Mouse (Mus musculus) midbrain, embryonic 16.5 days (tissue): ENCODE measurements around the gene Mn1. TPM values are rescaled to one million over a fixed set of nuclear protein-coding genes. Genes with fewer than 3 reads are reported as not detected.

Experiments
- ATAC-seq: fragments of 200-750 bp; cut with Nextera tagmentation; 2 replicates; pipeline ENCODE4 v1.8.0; 2017; ENCODE audit warnings: moderate TSS enrichment
- H3K27ac ChIP-seq: fragments of 300-500 bp; sonication (generic); 2 replicates; pipeline ENCODE4 v1.5.1; 2014; ENCODE audit warnings: mild to moderate bottlenecking, low read length, mixed read lengths
- H3K27me3 ChIP-seq: fragments of 300-500 bp; sonication (generic); 2 replicates; pipeline ENCODE4 v1.6.1; 2014; ENCODE audit warnings: low read depth, low read length, mixed read lengths; ENCODE audit not compliant: control insufficient read depth, insufficient read depth
- H3K36me3 ChIP-seq: fragments of 300-500 bp; sonication (generic); 2 replicates; pipeline ENCODE4 v1.6.1; 2014; ENCODE audit warnings: mild to moderate bottlenecking, low read length, moderate library complexity, mixed read lengths; ENCODE audit not compliant: control insufficient read depth, insufficient read depth
- H3K4me1 ChIP-seq: fragments of 300-500 bp; sonication (generic); 2 replicates; pipeline ENCODE4 v1.6.1; 2014; ENCODE audit warnings: mild to moderate bottlenecking, low read length, mixed read lengths; ENCODE audit not compliant: control insufficient read depth, insufficient read depth
- H3K4me2 ChIP-seq: fragments of 300-500 bp; sonication (generic); 2 replicates; pipeline ENCODE4 v1.6.1; 2014; ENCODE audit warnings: mild to moderate bottlenecking, low read length, mixed read lengths
- H3K4me3 ChIP-seq: fragments of 300-500 bp; sonication (generic); 2 replicates; pipeline ENCODE4 v1.5.1; 2014; ENCODE audit warnings: low read depth, mild to moderate bottlenecking, low read length, moderate library complexity, mixed read lengths
- H3K9ac ChIP-seq: fragments of 300-500 bp; sonication (generic); 2 replicates; pipeline ENCODE4 v1.6.1; 2014; ENCODE audit warnings: low read depth, low read length, mixed read lengths
- H3K9me3 ChIP-seq: fragments of 300-500 bp; sonication (generic); replicated peaks from 2 replicates; pipeline ENCODE4 v1.6.1; 2014; ENCODE audit warnings: mild to moderate bottlenecking, low read length, mixed read lengths; ENCODE audit not compliant: control insufficient read depth, poor library complexity, severe bottlenecking
- WGBS: fragments of 180-500 bp; shearing (Covaris S2); extraction: QIAGEN DNeasy Blood & Tissue Kit; methylation state at CpG from one replicate; pipeline ENCODE4 v1.1.7; 2014; 5-methylcytosine and 5-hydroxymethylcytosine counted together
- polyA plus RNA-seq: library from polyadenylated mRNA; unstranded; fragments of >200 nt; fragmentation: Nextera tagmentation; extraction: Ambion mirVana; gene quantifications from 2 replicates; pipeline ENCODE4 v1.2.1, GENCODE M21; 2015

The Mn1 gene
- polyA plus RNA-seq, 1 experiment from 2014 or later, result 50.3 TPM

GRCm38 (mm10) chr5:111475721-111476120 lies 58.6 kb downstream of the Mn1 start:
- Histone ChIP-seq H3K9me3 (no peaks in the 10 kb centered on the region), H3K27ac (no peak overlapping the region), H3K4me2 (no peak overlapping the region), H3K36me3 (no peaks in the 10 kb centered on the region), H3K4me3 (no peak overlapping the region), H3K4me1 (no peaks in the 10 kb centered on the region), H3K9ac (no peak overlapping the region), H3K27me3 (no peaks in the 10 kb centered on the region)
- 51% methylated on average over 5 of the region's 5 CpGs for WGBS
- ATAC-seq, result no peak

GRCm38 (mm10) chr5:111476141-111476540 lies 59.0 kb downstream of the Mn1 start:
- ATAC-seq, result no peak
- H3K27ac ChIP-seq, result no peak overlapping the region
- H3K9me3 ChIP-seq, result no peaks in the 10 kb centered on the region
- no peak overlapping the region for H3K9ac ChIP-seq
- H3K4me1 ChIP-seq, result no peaks in the 10 kb centered on the region
- 76% methylated on average over 6 of the region's 6 CpGs for WGBS
- no peaks in the 10 kb centered on the region for H3K36me3 ChIP-seq
- no peak overlapping the region for H3K4me3 ChIP-seq
- H3K4me2 ChIP-seq, result no peak overlapping the region
- H3K27me3 ChIP-seq, result no peaks in the 10 kb centered on the region

- H3K36me3 ChIP-seq, result no peaks in the 10 kb centered on the region
- no peak overlapping the region for H3K27ac ChIP-seq
- H3K4me1 ChIP-seq, result no peaks in the 10 kb centered on the region
- 93% methylated on average over 4 of the region's 4 CpGs for WGBS
- no peak overlapping the region for H3K4me3 ChIP-seq
- no peaks in the 10 kb centered on the region for H3K27me3 ChIP-seq
- no peaks in the 10 kb centered on the region for H3K9me3 ChIP-seq
- no peak overlapping the region for H3K9ac ChIP-seq
- ATAC-seq, result no peak
- no peak overlapping the region for H3K4me2 ChIP-seq
These were observed 68.7 kb downstream of the Mn1 start for GRCm38 (mm10) chr5:111485907-111486306.

- Histone ChIP-seq H3K4me2 (peak overlapping the region; percentile 41), H3K9me3 (no peaks in the 10 kb centered on the region), H3K4me1 (no peaks in the 10 kb centered on the region), H3K27ac (no peak overlapping the region), H3K36me3 (no peaks in the 10 kb centered on the region), H3K9ac (no peak overlapping the region), H3K4me3 (no peak overlapping the region), H3K27me3 (no peaks in the 10 kb centered on the region)
- WGBS, result 47% methylated on average over 7 of the region's 7 CpGs
- peak; percentile 78 for ATAC-seq
These were observed 72.0 kb downstream of the Mn1 start for GRCm38 (mm10) chr5:111489022-111489616.

- Histone ChIP-seq H3K4me3 (no peak overlapping the region), H3K9me3 (no peaks in the 10 kb centered on the region), H3K27me3 (no peaks in the 10 kb centered on the region), H3K36me3 (no peaks in the 10 kb centered on the region), H3K4me1 (no peaks in the 10 kb centered on the region), H3K4me2 (no peak overlapping the region), H3K9ac (no peak overlapping the region), H3K27ac (no peak overlapping the region)
- ATAC-seq, result no peak
- WGBS, result 75% methylated on average over 4 of the region's 4 CpGs
These were observed 73.4 kb downstream of the Mn1 start for GRCm38 (mm10) chr5:111490599-111490998.

GRCm38 (mm10) chr5:111491485-111491884 lies 74.3 kb downstream of the Mn1 start:
- Histone ChIP-seq H3K4me2 (no peak overlapping the region), H3K36me3 (no peaks in the 10 kb centered on the region), H3K27me3 (no peaks in the 10 kb centered on the region), H3K4me1 (0 out of 2 replicates have a peak, but pooled peaks cover 4% of the 10 kb centered on the region), H3K4me3 (no peak overlapping the region), H3K9ac (no peak overlapping the region), H3K9me3 (no peaks in the 10 kb centered on the region), H3K27ac (no peak overlapping the region)
- 70% methylated on average over 1 of the region's 1 CpGs for WGBS
- ATAC-seq, result no peak

GRCm38 (mm10) chr5:111500036-111500435 lies 82.9 kb downstream of the Mn1 start:
- 59% methylated on average over 3 of the region's 3 CpGs for WGBS

GRCm38 (mm10) chr5:111501691-111502441 lies 84.7 kb downstream of the Mn1 start:
- no peaks in the 10 kb centered on the region for H3K9me3 ChIP-seq
- H3K9ac ChIP-seq, result no peak overlapping the region
- H3K27ac ChIP-seq, result no peak overlapping the region
- H3K4me1 ChIP-seq, result 0 out of 2 replicates have a peak, but pooled peaks cover 2% of the 10 kb centered on the region
- WGBS, result 80% methylated on average over 13 of the region's 13 CpGs
- H3K4me3 ChIP-seq, result no peak overlapping the region
- no peaks in the 10 kb centered on the region for H3K36me3 ChIP-seq
- H3K27me3 ChIP-seq, result no peaks in the 10 kb centered on the region
- ATAC-seq, result no peak
- no peak overlapping the region for H3K4me2 ChIP-seq

More at GRCm38 (mm10) chr5:111500036-111500435, 82.9 kb downstream of the Mn1 start:
- no peaks in the 10 kb centered on the region for H3K27me3 ChIP-seq
- 0 out of 2 replicates have a peak, but pooled peaks cover 4% of the 10 kb centered on the region for H3K4me1 ChIP-seq
- H3K36me3 ChIP-seq, result no peaks in the 10 kb centered on the region
- no peaks in the 10 kb centered on the region for H3K9me3 ChIP-seq
- no peak for ATAC-seq
- H3K9ac ChIP-seq, result no peak overlapping the region
- no peak overlapping the region for H3K4me3 ChIP-seq
- no peak overlapping the region for H3K27ac ChIP-seq
- H3K4me2 ChIP-seq, result no peak overlapping the region

GRCm38 (mm10) chr5:111505241-111505640 lies 88.1 kb downstream of the Mn1 start:
- Histone ChIP-seq H3K36me3 (no peaks in the 10 kb centered on the region), H3K27me3 (no peaks in the 10 kb centered on the region), H3K4me1 (peaks cover 2% of the 10 kb centered on the region; the same call in 1 of the 2 replicates), H3K27ac (no peak overlapping the region), H3K4me3 (no peak overlapping the region), H3K4me2 (no peak overlapping the region), H3K9ac (no peak overlapping the region), H3K9me3 (no peaks in the 10 kb centered on the region)
- no peak for ATAC-seq
- 96% methylated on average over 6 of the region's 6 CpGs for WGBS
